Mouse (Mus musculus) myocyte (in vitro differentiated cells): ENCODE data around the gene Olfr859.
"Not testable (repeated sequence)": the region's sequence is repeated elsewhere in the genome, so short reads cannot be mapped to it uniquely, and the experiment has no call there.

ENCODE experiments used
- E2F4 ChIP-seq: IDR thresholded peaks from one replicate; pipeline ENCODE4 v1.6.1; 2011; ENCODE audit warnings: mild to moderate bottlenecking, control low read depth, moderate library complexity; ENCODE audit not compliant: insufficient read depth
- POLR2A ChIP-seq: IDR thresholded peaks from one replicate; pipeline ENCODE4 v1.6.1; 2011; ENCODE audit warnings: low read depth, mild to moderate bottlenecking, control low read depth, moderate library complexity; ENCODE audit not compliant: insufficient read length
- POLR2AphosphoS2 ChIP-seq: IDR thresholded peaks from one replicate; pipeline ENCODE4 v1.6.1; 2011; ENCODE audit warnings: low read depth, control low read depth; ENCODE audit not compliant: insufficient read length
- TCF12 ChIP-seq: IDR thresholded peaks from one replicate; pipeline ENCODE4 v1.6.1; 2011; ENCODE audit warnings: mild to moderate bottlenecking, control low read depth; ENCODE audit not compliant: poor library complexity, insufficient read depth, severe bottlenecking

DNA sequence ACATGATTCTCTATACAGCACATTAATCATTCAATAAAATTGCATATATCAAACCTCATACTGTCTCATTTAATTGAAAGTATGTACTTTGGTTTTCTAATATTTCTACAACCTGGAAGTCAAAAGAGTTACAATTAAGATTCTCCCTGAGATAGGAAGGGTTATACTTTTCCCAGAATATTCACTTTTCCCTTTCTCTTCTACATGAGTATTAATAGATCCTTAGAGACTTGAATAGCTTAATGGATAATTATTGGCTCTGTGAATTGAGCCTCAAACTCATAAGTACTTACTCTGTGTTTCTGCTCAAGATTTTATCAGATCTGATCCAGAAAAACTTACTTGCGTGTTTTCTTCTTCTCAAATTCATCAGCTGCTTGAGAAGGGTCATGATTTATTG is at the start of gene Olfr859:
- TF ChIP-seq POLR2A, E2F4, POLR2AphosphoS2, TCF12: not testable (repeated sequence)
